Mouse (Mus musculus): ENCODE results near the gene Sim2. TPM values are rescaled to one million over a fixed set of nuclear protein-coding genes. Genes with fewer than 3 reads are reported as not detected.

Gene Sim2
- polyA plus RNA-seq, 1 experiment from 2014 or later: 1.7 TPM

DNA sequence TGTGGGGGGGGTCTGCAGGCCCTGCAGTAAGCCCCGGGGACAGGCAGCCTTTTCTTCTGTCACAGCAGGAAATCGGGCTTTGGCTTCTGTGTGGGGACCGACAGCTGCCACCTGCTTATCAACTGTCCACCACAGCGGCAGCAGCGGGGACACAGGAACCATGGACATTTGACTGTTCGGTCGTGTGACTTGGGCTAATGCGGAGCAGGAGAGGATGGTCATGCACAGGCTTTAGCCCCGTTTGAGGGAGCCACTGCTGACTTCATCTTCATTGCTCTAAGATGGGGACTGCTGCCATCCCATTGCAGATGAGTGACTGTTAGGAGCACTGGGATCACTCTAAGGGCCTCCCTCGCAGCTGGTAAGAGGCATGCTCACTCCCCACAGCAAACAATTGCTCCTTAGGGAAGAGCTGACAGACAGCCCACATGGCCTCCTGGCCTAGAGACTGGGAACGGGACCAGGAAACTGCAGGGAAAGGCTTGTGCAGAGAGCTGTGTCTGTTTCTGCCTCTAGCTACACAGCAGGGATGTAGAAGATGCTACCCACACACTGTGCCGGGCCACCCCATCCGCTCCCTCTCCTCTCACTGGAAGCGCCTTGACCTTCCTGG, 70.4 kb downstream of the Sim2 start:
- Histone ChIP-seq H3K27me3 (ENCODE audit: insufficient read depth, low read length) (0 out of 2 replicates have a peak, but pooled peaks cover 12% of the 10 kb centered on the region), H3K9me3 (ENCODE audit: low read length) (no peaks in the 10 kb centered on the region), H3K4me1 (ENCODE audit: insufficient read depth, low read length) (peaks cover 27% of the 10 kb centered on the region), H3K9ac (replicated peaks; ENCODE audit: low read length) (no peak overlapping the region), H3K36me3 (ENCODE audit: insufficient read depth, low read length) (no peaks in the 10 kb centered on the region), H3K27ac (ENCODE audit: low read length) (no peak overlapping the region), H3K4me3 (ENCODE audit: low read length) (no peak overlapping the region), H3K4me2 (replicated peaks; ENCODE audit: low read depth, low read length) (no peak overlapping the region)
- 49% methylated on average over 14 of the region's 14 CpGs for WGBS
- 0 out of 2 replicates have a peak, but pooled peaks have one; percentile 20 for ATAC-seq (ENCODE audit: low FRiP score, low TSS enrichment)

DNA sequence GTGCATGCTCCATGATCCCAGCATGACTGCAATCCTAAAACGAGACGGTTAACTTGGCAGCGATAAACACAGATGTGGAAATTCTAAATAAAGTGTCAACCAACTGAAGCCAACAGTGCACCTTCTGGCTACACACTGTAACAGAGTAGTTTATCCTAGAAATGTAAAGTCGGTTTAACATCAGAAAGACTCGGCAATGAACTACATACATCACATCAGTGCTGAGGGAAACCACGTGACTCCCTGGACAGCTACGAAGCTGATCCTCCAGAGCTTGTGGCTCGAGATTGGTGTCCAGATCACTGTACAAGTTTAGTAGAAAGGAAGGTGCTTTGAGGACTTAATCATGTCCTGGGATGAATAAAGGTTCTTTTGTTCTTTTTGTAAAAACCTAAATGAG, 73.1 kb downstream of the Sim2 start:
- 46% methylated on average over 8 of the region's 8 CpGs for WGBS
- Histone ChIP-seq H3K9me3 (ENCODE audit: low read length) (no peaks in the 10 kb centered on the region), H3K36me3 (ENCODE audit: insufficient read depth, low read length) (no peaks in the 10 kb centered on the region), H3K4me1 (ENCODE audit: insufficient read depth, low read length) (peaks cover 17% of the 10 kb centered on the region; the same call in 1 of the 2 replicates), H3K9ac (replicated peaks; ENCODE audit: low read length) (no peak overlapping the region), H3K27ac (ENCODE audit: low read length) (no peak overlapping the region), H3K4me2 (replicated peaks; ENCODE audit: low read depth, low read length) (no peak overlapping the region), H3K4me3 (ENCODE audit: low read length) (no peak overlapping the region), H3K27me3 (ENCODE audit: insufficient read depth, low read length) (0 out of 2 replicates have a peak, but pooled peaks cover 16% of the 10 kb centered on the region)
- peak; percentile 39; the same call in 1 of the 2 replicates for ATAC-seq (ENCODE audit: low FRiP score, low TSS enrichment)

- H3K4me2 ChIP-seq (replicated peaks; ENCODE audit: low read depth, low read length): no peak overlapping the region
- no peak overlapping the region for H3K4me3 ChIP-seq (ENCODE audit: low read length)
- no peaks in the 10 kb centered on the region for H3K36me3 ChIP-seq (ENCODE audit: insufficient read depth, low read length)
- ATAC-seq (ENCODE audit: low FRiP score, low TSS enrichment): no peak
- H3K27ac ChIP-seq (ENCODE audit: low read length): no peak overlapping the region
- H3K9me3 ChIP-seq (ENCODE audit: low read length): no peaks in the 10 kb centered on the region
- peaks cover 24% of the 10 kb centered on the region for H3K4me1 ChIP-seq (ENCODE audit: insufficient read depth, low read length)
- H3K27me3 ChIP-seq (ENCODE audit: insufficient read depth, low read length): 0 out of 2 replicates have a peak, but pooled peaks cover 11% of the 10 kb centered on the region
- 56% methylated on average over 6 of the region's 6 CpGs for WGBS
- H3K9ac ChIP-seq (replicated peaks; ENCODE audit: low read length): no peak overlapping the region
These were observed 77.3 kb downstream of the Sim2 start for GRCm38 (mm10) chr16:94162000-94162399.

DNA sequence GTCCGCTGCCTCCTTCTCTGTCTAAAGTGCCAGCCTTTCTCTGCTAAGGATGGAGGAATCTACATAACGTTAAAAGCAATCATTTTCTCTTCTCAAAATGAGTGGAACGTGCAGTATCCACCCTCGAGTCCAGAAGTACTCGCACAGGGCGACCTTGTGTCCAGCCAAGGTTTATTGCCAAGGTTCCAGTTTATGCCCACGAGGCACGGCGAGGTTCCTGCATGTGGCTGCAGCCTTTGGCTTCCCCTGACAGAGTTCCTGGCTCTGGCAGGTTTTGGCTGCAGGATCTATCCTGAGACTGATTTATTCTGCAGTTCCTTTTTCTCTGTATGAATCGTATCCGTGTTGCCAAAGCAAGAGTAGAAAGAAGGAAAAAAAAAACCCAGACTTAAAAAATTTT, 78.3 kb downstream of the Sim2 start:
- no peaks in the 10 kb centered on the region for H3K36me3 ChIP-seq (ENCODE audit: insufficient read depth, low read length)
- H3K27me3 ChIP-seq (ENCODE audit: insufficient read depth, low read length): 0 out of 2 replicates have a peak, but pooled peaks cover 11% of the 10 kb centered on the region
- ATAC-seq (ENCODE audit: low FRiP score, low TSS enrichment): no peak
- no peak overlapping the region for H3K27ac ChIP-seq (ENCODE audit: low read length)
- no peak overlapping the region for H3K4me3 ChIP-seq (ENCODE audit: low read length)
- no peaks in the 10 kb centered on the region for H3K9me3 ChIP-seq (ENCODE audit: low read length)
- peaks cover 20% of the 10 kb centered on the region for H3K4me1 ChIP-seq (ENCODE audit: insufficient read depth, low read length)
- 49% methylated on average over 11 of the region's 11 CpGs for WGBS
- H3K4me2 ChIP-seq (replicated peaks; ENCODE audit: low read depth, low read length): no peak overlapping the region
- no peak overlapping the region for H3K9ac ChIP-seq (replicated peaks; ENCODE audit: low read length)

GRCm38 (mm10) chr16:94164236-94164635, 79.5 kb downstream of the Sim2 start:
- peak; percentile 75 for ATAC-seq (ENCODE audit: low FRiP score, low TSS enrichment)
- WGBS: 14% methylated on average over 7 of the region's 7 CpGs
- no peak overlapping the region for H3K27ac ChIP-seq (ENCODE audit: low read length)

GRCm38 (mm10) chr16:94164978-94165377, 80.2 kb downstream of the Sim2 start:
- Histone ChIP-seq H3K9me3 (ENCODE audit: low read length) (no peaks in the 10 kb centered on the region), H3K36me3 (ENCODE audit: insufficient read depth, low read length) (no peaks in the 10 kb centered on the region), H3K4me2 (replicated peaks; ENCODE audit: low read depth, low read length) (no peak overlapping the region), H3K4me1 (ENCODE audit: insufficient read depth, low read length) (peaks cover 20% of the 10 kb centered on the region), H3K9ac (replicated peaks; ENCODE audit: low read length) (no peak overlapping the region), H3K4me3 (ENCODE audit: low read length) (no peak overlapping the region), H3K27me3 (ENCODE audit: insufficient read depth, low read length) (0 out of 2 replicates have a peak, but pooled peaks cover 7% of the 10 kb centered on the region), H3K27ac (ENCODE audit: low read length) (no peak overlapping the region)
- 41% methylated on average over 5 of the region's 5 CpGs for WGBS
- ATAC-seq (ENCODE audit: low FRiP score, low TSS enrichment): no peak

More at GRCm38 (mm10) chr16:94164236-94164635, 79.5 kb downstream of the Sim2 start:
- Histone ChIP-seq H3K36me3 (ENCODE audit: insufficient read depth, low read length) (no peaks in the 10 kb centered on the region), H3K27me3 (ENCODE audit: insufficient read depth, low read length) (0 out of 2 replicates have a peak, but pooled peaks cover 11% of the 10 kb centered on the region), H3K4me1 (ENCODE audit: insufficient read depth, low read length) (peaks cover 20% of the 10 kb centered on the region), H3K4me3 (ENCODE audit: low read length) (no peak overlapping the region), H3K4me2 (replicated peaks; ENCODE audit: low read depth, low read length) (no peak overlapping the region), H3K9me3 (ENCODE audit: low read length) (no peaks in the 10 kb centered on the region), H3K9ac (replicated peaks; ENCODE audit: low read length) (0 out of 2 replicates have a peak overlapping the region, but pooled peaks have one; percentile 29)

- WGBS: 88% methylated on average over 16 of the region's 16 CpGs
- no peaks in the 10 kb centered on the region for H3K9me3 ChIP-seq (ENCODE audit: low read length)
These were observed 84.2 kb downstream of the Sim2 start for GRCm38 (mm10) chr16:94168655-94169545.

DNA sequence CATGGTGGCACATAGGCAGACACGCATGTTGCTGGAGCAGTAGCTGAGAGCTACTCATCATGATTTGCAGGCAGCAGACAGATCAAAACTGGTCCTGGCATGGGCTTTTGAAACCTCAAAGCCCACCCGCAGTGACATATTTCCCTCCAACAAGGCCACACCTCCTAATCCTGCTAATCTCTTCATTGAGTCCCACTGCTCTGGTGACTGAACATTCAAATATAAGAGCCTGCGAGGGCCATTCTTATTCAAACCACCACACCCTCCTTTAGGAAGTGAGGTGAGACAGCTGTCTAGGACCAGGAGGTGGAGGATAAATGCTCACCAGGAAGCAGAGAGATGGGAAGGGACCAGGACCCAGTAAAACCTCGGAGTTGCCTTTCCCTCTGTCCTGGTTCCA, 85.5 kb downstream of the Sim2 start:
- H3K27ac ChIP-seq (ENCODE audit: low read length): no peak overlapping the region
- 65% methylated on average over 4 of the region's 4 CpGs for WGBS

More at GRCm38 (mm10) chr16:94168655-94169545, 84.2 kb downstream of the Sim2 start:
- no peaks in the 10 kb centered on the region for H3K36me3 ChIP-seq (ENCODE audit: insufficient read depth, low read length)
- H3K4me2 ChIP-seq (replicated peaks; ENCODE audit: low read depth, low read length): no peak overlapping the region
- ATAC-seq (ENCODE audit: low FRiP score, low TSS enrichment): no peak
- H3K27me3 ChIP-seq (ENCODE audit: insufficient read depth, low read length): no peaks in the 10 kb centered on the region
- H3K4me1 ChIP-seq (ENCODE audit: insufficient read depth, low read length): peaks cover 13% of the 10 kb centered on the region
- no peak overlapping the region for H3K27ac ChIP-seq (ENCODE audit: low read length)
- no peak overlapping the region for H3K4me3 ChIP-seq (ENCODE audit: low read length)
- H3K9ac ChIP-seq (replicated peaks; ENCODE audit: low read length): no peak overlapping the region

GRCm38 (mm10) chr16:94173361-94173760, 88.6 kb downstream of the Sim2 start:
- 81% methylated on average over 1 of the region's 1 CpGs for WGBS
- no peak overlapping the region for H3K4me2 ChIP-seq (replicated peaks; ENCODE audit: low read depth, low read length)
- no peak overlapping the region for H3K27ac ChIP-seq (ENCODE audit: low read length)
- no peak overlapping the region for H3K9ac ChIP-seq (replicated peaks; ENCODE audit: low read length)
- no peak for ATAC-seq (ENCODE audit: low FRiP score, low TSS enrichment)
- H3K4me1 ChIP-seq (ENCODE audit: insufficient read depth, low read length): no peaks in the 10 kb centered on the region
- H3K9me3 ChIP-seq (ENCODE audit: low read length): no peaks in the 10 kb centered on the region
- H3K27me3 ChIP-seq (ENCODE audit: insufficient read depth, low read length): 0 out of 2 replicates have a peak, but pooled peaks cover 2% of the 10 kb centered on the region
- H3K4me3 ChIP-seq (ENCODE audit: low read length): no peak overlapping the region
- H3K36me3 ChIP-seq (ENCODE audit: insufficient read depth, low read length): no peaks in the 10 kb centered on the region

More for the DNA sequence above, 85.5 kb downstream of the Sim2 start:
- H3K27me3 ChIP-seq (ENCODE audit: insufficient read depth, low read length): no peaks in the 10 kb centered on the region
- no peaks in the 10 kb centered on the region for H3K9me3 ChIP-seq (ENCODE audit: low read length)
- ATAC-seq (ENCODE audit: low FRiP score, low TSS enrichment): no peak
- H3K36me3 ChIP-seq (ENCODE audit: insufficient read depth, low read length): no peaks in the 10 kb centered on the region
- H3K4me2 ChIP-seq (replicated peaks; ENCODE audit: low read depth, low read length): no peak overlapping the region
- H3K4me3 ChIP-seq (ENCODE audit: low read length): no peak overlapping the region
- no peaks in the 10 kb centered on the region for H3K4me1 ChIP-seq (ENCODE audit: insufficient read depth, low read length)
- no peak overlapping the region for H3K9ac ChIP-seq (replicated peaks; ENCODE audit: low read length)
